In genomic region chrX:131006698-131007097, GRCm38 (mm10) we compare ENCODE assay signal across 31 mouse cellular contexts.
"Had no signal": no experiment of that assay in that cellular context is flagged by ENCODE, and none has a peak within 500 bp of the region (broad histone marks: within the 10 kb centered on the region; RNA-seq: fewer than 3 reads in every experiment).

No protein-coding gene starts in this region.

- H3K9ac ChIP-seq: heart, embryonic 12.5 days; heart, embryonic 13.5 days; heart, embryonic 15.5 days; hindbrain, embryonic 12.5 days; hindbrain, embryonic 13.5 days; hindbrain, embryonic 14.5 days; hindbrain, embryonic 15.5 days; intestine, embryonic 15.5 days; kidney, embryonic 15.5 days had no signal

- DNase-seq: heart, postnatal 10 days; heart, postnatal 14 days; heart, postnatal 36 days; heart, postnatal 4 days; kidney, adult 11 months; kidney, adult 18-20 months; kidney, adult 2 months; kidney, adult 8-10 months; kidney, adult 9 months; kidney, postnatal 10 days; kidney, postnatal 14 days; kidney, postnatal 25 days; kidney, postnatal 36 days; kidney, postnatal 4 days; layer of hippocampus, adult 9-11 months; layer of hippocampus, postnatal 36 days had no signal

- H3K36me3 ChIP-seq: heart, embryonic 10.5 days; heart, embryonic 12.5 days; heart, embryonic 13.5 days; heart, embryonic 15.5 days; hindbrain, embryonic 10.5 days; hindbrain, embryonic 12.5 days; hindbrain, embryonic 13.5 days; hindbrain, embryonic 15.5 days; intestine, embryonic 15.5 days; kidney, embryonic 15.5 days had no signal

- H3K9me3 ChIP-seq: heart, embryonic 10.5 days; heart, embryonic 12.5 days; heart, embryonic 13.5 days; heart, embryonic 15.5 days; hindbrain, embryonic 10.5 days; hindbrain, embryonic 12.5 days; hindbrain, embryonic 13.5 days; hindbrain, embryonic 15.5 days; intestine, embryonic 15.5 days; kidney, embryonic 15.5 days had no signal

- H3K4me1 ChIP-seq: heart, embryonic 10.5 days; heart, embryonic 12.5 days; heart, embryonic 13.5 days; heart, embryonic 15.5 days; hindbrain, embryonic 10.5 days; hindbrain, embryonic 12.5 days; hindbrain, embryonic 13.5 days; hindbrain, embryonic 15.5 days; intestine, embryonic 15.5 days; kidney, embryonic 15.5 days had no signal

- H3K4me3 ChIP-seq: heart, embryonic 10.5 days; heart, embryonic 12.5 days; heart, embryonic 13.5 days; heart, embryonic 15.5 days; hindbrain, embryonic 10.5 days; hindbrain, embryonic 12.5 days; hindbrain, embryonic 13.5 days; hindbrain, embryonic 15.5 days; intestine, embryonic 15.5 days; kidney, embryonic 15.5 days; layer of hippocampus, adult 2 months; left cerebral cortex, adult 2 months had no signal

- H3K27ac ChIP-seq: heart, embryonic 10.5 days; heart, embryonic 13.5 days; heart, embryonic 15.5 days; hindbrain, embryonic 10.5 days; hindbrain, embryonic 12.5 days; hindbrain, embryonic 13.5 days; hindbrain, embryonic 14.5 days; hindbrain, embryonic 15.5 days; hindbrain, postnatal 0 days; intestine, embryonic 15.5 days; kidney, embryonic 15.5 days; kidney, postnatal 0 days; layer of hippocampus, adult 2 months; left cerebral cortex, adult 2 months had no signal

- H3K27me3 ChIP-seq: heart, embryonic 12.5 days; heart, embryonic 13.5 days; heart, embryonic 15.5 days; hindbrain, embryonic 12.5 days; hindbrain, embryonic 13.5 days; hindbrain, embryonic 15.5 days; intestine, embryonic 15.5 days; kidney, embryonic 15.5 days had no signal
